ENCODE assay signal across 11 mouse cellular contexts in the genomic region with DNA sequence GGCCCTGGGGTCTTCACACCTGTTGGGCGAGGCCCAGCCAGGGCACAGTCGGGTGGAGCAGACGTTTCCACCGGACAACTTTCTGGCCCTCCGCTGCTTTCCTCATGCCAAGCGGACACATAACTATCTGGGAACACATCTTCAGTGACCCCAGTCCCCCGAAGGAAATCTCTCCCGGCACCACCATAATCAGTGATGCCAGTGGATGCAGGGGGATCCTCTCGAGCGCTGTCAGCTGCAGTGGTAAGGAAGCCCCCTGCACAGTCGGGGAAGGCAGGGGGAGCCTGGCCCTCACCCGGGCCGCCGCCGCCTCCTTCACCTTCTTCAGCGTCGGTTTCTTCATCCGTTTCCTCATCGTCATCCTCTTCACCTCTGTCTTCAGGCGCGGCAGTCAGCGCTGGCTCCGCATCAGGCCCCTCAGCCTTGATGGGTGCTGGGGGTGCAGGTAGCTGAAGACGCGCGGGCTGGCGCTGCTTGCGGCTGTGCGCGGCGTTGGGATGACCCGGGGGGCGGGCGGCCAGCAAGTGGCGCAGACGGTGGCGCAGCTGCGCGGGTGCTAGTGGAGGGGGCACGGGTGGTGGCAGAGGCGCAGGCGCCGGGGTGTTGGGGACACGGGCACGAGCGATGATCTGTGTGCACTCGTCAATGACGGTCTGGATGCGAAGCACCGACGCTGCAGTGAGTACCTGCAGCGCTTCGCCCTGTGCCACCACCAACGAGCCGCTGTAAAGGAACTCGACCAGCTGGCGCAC. TPM values are rescaled to one million over a fixed set of nuclear protein-coding genes. Genes with fewer than 3 reads are reported as not detected.
DNase-seq lines count a peak whose midpoint lies in the region; ATAC-seq and TF ChIP-seq lines count a peak whose summit lies in the region.
"Had no signal": no experiment of that assay in that cellular context is flagged by ENCODE, and none has a peak within 500 bp of the region (broad histone marks: within the 10 kb centered on the region; RNA-seq: fewer than 3 reads in every experiment).

No protein-coding gene starts in this region.

- WGBS in liver, adult 2 months, result 83% methylated on average over 57 of the region's 57 CpGs
- 38% methylated on average over 57 of the region's 57 CpGs for WGBS in hindbrain, embryonic 14.5 days
- WGBS in neural tube, embryonic 12.5 days, result 31% methylated on average over 57 of the region's 57 CpGs

- ATAC-seq in cerebellum, adult (ENCODE audit: insufficient number of reproducible peaks, low FRiP score, low TSS enrichment), result no peak
- ATAC-seq in hindbrain, embryonic 14.5 days (ENCODE audit: low FRiP score), result no peak
- ATAC-seq in neural tube, embryonic 12.5 days (ENCODE audit: low FRiP score, low read depth), result no peak
- no peak for ATAC-seq in erythroid progenitor cell, adult 5-6 weeks (replicated peaks; ENCODE audit: low FRiP score, poor library complexity, severe bottlenecking)

- peaks cover 18% of the 10 kb centered on the region for H3K36me3 ChIP-seq in liver, adult 2 months (ENCODE audit: control insufficient read depth, insufficient read depth, low read length)
- peaks cover 38% of the 10 kb centered on the region for H3K36me3 ChIP-seq in hindbrain, embryonic 14.5 days (replicated peaks; ENCODE audit: control insufficient read depth, insufficient read depth)
- H3K36me3 ChIP-seq in neural tube, embryonic 12.5 days, result peaks cover 32% of the 10 kb centered on the region

- H3K4me1 ChIP-seq in liver, adult 2 months (ENCODE audit: control insufficient read depth, insufficient read depth, low read length), result peaks cover 10% of the 10 kb centered on the region
- peaks cover 15% of the 10 kb centered on the region for H3K4me1 ChIP-seq in hindbrain, embryonic 14.5 days (replicated peaks; ENCODE audit: control insufficient read depth, insufficient read depth, low read length)
- peaks cover 28% of the 10 kb centered on the region for H3K4me1 ChIP-seq in neural tube, embryonic 12.5 days

- no peaks in the 10 kb centered on the region for H3K9me3 ChIP-seq in hindbrain, embryonic 14.5 days (ENCODE audit: control insufficient read depth, low read length)
- H3K9me3 ChIP-seq in neural tube, embryonic 12.5 days, result no peaks in the 10 kb centered on the region
- H3K9me3 ChIP-seq: liver, embryonic 13.5 days had no signal

- no peak overlapping the region for H3K9ac ChIP-seq in liver, adult 2 months (ENCODE audit: low read depth, low read length)
- peak overlapping the region; percentile 80; the same call in 1 of the 2 replicates for H3K9ac ChIP-seq in hindbrain, embryonic 14.5 days
- H3K9ac ChIP-seq in neural tube, embryonic 12.5 days, result peak overlapping the region; percentile 40
- H3K9ac ChIP-seq: liver, embryonic 13.5 days had no signal

- H3K27ac ChIP-seq in liver, adult 2 months (replicated peaks; ENCODE audit: insufficient read depth, low read depth, low read length), result no peak overlapping the region
- H3K27ac ChIP-seq in hindbrain, embryonic 14.5 days, result no peak overlapping the region
- H3K27ac ChIP-seq in neural tube, embryonic 12.5 days, result no peak overlapping the region

- H3K79me2 ChIP-seq in liver, adult 2 months (ENCODE audit: control insufficient read depth, insufficient read depth, low read length), result no peaks in the 10 kb centered on the region

- TF ChIP-seq CTCF in liver, adult 2 months (IDR thresholded peaks at IDR 0.05; ENCODE audit: low read depth, low read length), result 0 out of 2 replicates have a peak, but pooled peaks have one; percentile 9

- H3K27me3 ChIP-seq in liver, adult 2 months (ENCODE audit: control insufficient read depth, insufficient read depth, low read length), result no peaks in the 10 kb centered on the region
- no peaks in the 10 kb centered on the region for H3K27me3 ChIP-seq in hindbrain, embryonic 14.5 days (ENCODE audit: control insufficient read depth, insufficient read depth, low read length)
- peaks cover 11% of the 10 kb centered on the region for H3K27me3 ChIP-seq in neural tube, embryonic 12.5 days (replicated peaks)
- H3K27me3 ChIP-seq: liver, embryonic 13.5 days had no signal

- H3K4me3 ChIP-seq in liver, adult 2 months (ENCODE audit: insufficient read depth, low read depth, low read length), result no peak overlapping the region
- peak overlapping the region; percentile 14 for H3K4me3 ChIP-seq in hindbrain, embryonic 14.5 days (replicated peaks; ENCODE audit: low read length)
- H3K4me3 ChIP-seq in neural tube, embryonic 12.5 days, result peak overlapping the region; percentile 9
- H3K4me3 ChIP-seq: liver, embryonic 13.5 days had no signal

- H3K4me2 ChIP-seq in hindbrain, embryonic 14.5 days (replicated peaks), result peak overlapping the region; percentile 60
- peak overlapping the region; percentile 76 for H3K4me2 ChIP-seq in neural tube, embryonic 12.5 days (replicated peaks)

- TF ChIP-seq POLR2A in liver, adult 2 months (IDR thresholded peaks at IDR 0.05; ENCODE audit: extremely low read depth, insufficient read depth, low read length), result 0 out of 2 replicates have a peak, but pooled peaks have one; percentile 20

- peak; percentile 21 for DNase-seq in cerebellum, adult 8-10 months
- no peak for DNase-seq in liver, adult 2 months (ENCODE audit: extremely low read depth, low read depth, low spot score)
- DNase-seq in liver, result no peak
- no peak for DNase-seq in hindbrain, embryonic 14.5 days (ENCODE audit: low spot score)
- DNase-seq in urinary bladder, postnatal 10 days (ENCODE audit: low spot score), result no peak
- DNase-seq: embryo, embryonic 11 days; liver, embryonic 13.5 days had no signal

RNA-seq across cellular contexts. Expression of a gene that starts 2.3 kb away (rescaled TPM):
- total RNA-seq in liver, adult 2 months (2014; rRNA removed), result 0.28 and 1.2 TPM in 2 replicates
- polyA plus RNA-seq in liver, adult 2 months (2012; rRNA removed), result 4.5 TPM in 2 replicates
- polyA plus RNA-seq in hindbrain, embryonic 14.5 days (2014; fragmentation: Nextera tagmentation; extraction: Ambion mirVana), result 37.9 and 40.8 TPM in 2 replicates
- polyA plus RNA-seq in neural tube, embryonic 12.5 days (2016; fragmentation: Nextera tagmentation; extraction: Ambion mirVana), result 31.8 and 39.9 TPM in 2 replicates
- 4.0 and 10.1 TPM in 2 replicates for total RNA-seq in erythroid progenitor cell, adult 5-6 weeks (2015; ENCODE audit: low replicate concordance)
- total RNA-seq in erythroid progenitor cell, adult 5-6 weeks (2017; ENCODE audit: low replicate concordance), result 6.7 and 7.6 TPM in 2 replicates

RNA-seq across cellular contexts. Expression of a gene that starts 8.6 kb away (rescaled TPM):
- 67.7 and 69.4 TPM in 2 replicates for total RNA-seq in liver, adult 2 months (2014; rRNA removed)
- 98.0 and 114 TPM in 2 replicates for polyA plus RNA-seq in liver, adult 2 months (2012; rRNA removed)
- 268 and 271 TPM in 2 replicates for polyA plus RNA-seq in hindbrain, embryonic 14.5 days (2014; fragmentation: Nextera tagmentation; extraction: Ambion mirVana)
- 382 and 393 TPM in 2 replicates for polyA plus RNA-seq in neural tube, embryonic 12.5 days (2016; fragmentation: Nextera tagmentation; extraction: Ambion mirVana)
- total RNA-seq in erythroid progenitor cell, adult 5-6 weeks (2015; ENCODE audit: low replicate concordance), result 194 and 220 TPM in 2 replicates
- 137 and 141 TPM in 2 replicates for total RNA-seq in erythroid progenitor cell, adult 5-6 weeks (2017; ENCODE audit: low replicate concordance)

RNA-seq across cellular contexts. Expression of a gene that starts 9.5 kb away (rescaled TPM):
- 1,289 and 1,401 TPM in 2 replicates for total RNA-seq in liver, adult 2 months (2014; rRNA removed)
- polyA plus RNA-seq in liver, adult 2 months (2012; rRNA removed), result 1,497 and 1,713 TPM in 2 replicates
- polyA plus RNA-seq in hindbrain, embryonic 14.5 days (2014; fragmentation: Nextera tagmentation; extraction: Ambion mirVana), result 0.14 and 0.29 TPM in 2 replicates
- 0.33 and 0.46 TPM in 2 replicates for polyA plus RNA-seq in neural tube, embryonic 12.5 days (2016; fragmentation: Nextera tagmentation; extraction: Ambion mirVana)
- total RNA-seq in erythroid progenitor cell, adult 5-6 weeks (2015; ENCODE audit: low replicate concordance), result not detected in 2 replicates
- total RNA-seq in erythroid progenitor cell, adult 5-6 weeks (2017; ENCODE audit: low replicate concordance), result not detected in 2 replicates
- total RNA-seq: hematopoietic stem cell, adult 5-6 weeks had no signal

RNA-seq across cellular contexts. Expression of a gene that starts 27.1 kb away (rescaled TPM):
- 109 and 149 TPM in 2 replicates for total RNA-seq in liver, adult 2 months (2014; rRNA removed)
- 62.8 and 76.5 TPM in 2 replicates for polyA plus RNA-seq in liver, adult 2 months (2012; rRNA removed)
- polyA plus RNA-seq in hindbrain, embryonic 14.5 days (2014; fragmentation: Nextera tagmentation; extraction: Ambion mirVana), result 173 and 184 TPM in 2 replicates
- 150 and 151 TPM in 2 replicates for polyA plus RNA-seq in neural tube, embryonic 12.5 days (2016; fragmentation: Nextera tagmentation; extraction: Ambion mirVana)
- total RNA-seq in erythroid progenitor cell, adult 5-6 weeks (2015; ENCODE audit: low replicate concordance), result 116 and 138 TPM in 2 replicates
- 125 and 153 TPM in 2 replicates for total RNA-seq in erythroid progenitor cell, adult 5-6 weeks (2017; ENCODE audit: low replicate concordance)

RNA-seq across cellular contexts. Expression of a gene that starts 29.9 kb away (rescaled TPM):
- total RNA-seq in liver, adult 2 months (2014; rRNA removed), result 1.3 and 1.4 TPM in 2 replicates
- polyA plus RNA-seq in liver, adult 2 months (2012; rRNA removed), result 1.9 and 3.6 TPM in 2 replicates
- 6.6 and 8.9 TPM in 2 replicates for polyA plus RNA-seq in hindbrain, embryonic 14.5 days (2014; fragmentation: Nextera tagmentation; extraction: Ambion mirVana)
- polyA plus RNA-seq in neural tube, embryonic 12.5 days (2016; fragmentation: Nextera tagmentation; extraction: Ambion mirVana), result 12.8 and 13.5 TPM in 2 replicates
- 0.72 and 5.9 TPM in 2 replicates for total RNA-seq in erythroid progenitor cell, adult 5-6 weeks (2015; ENCODE audit: low replicate concordance)
- total RNA-seq in erythroid progenitor cell, adult 5-6 weeks (2017; ENCODE audit: low replicate concordance), result 0.39 and 0.68 TPM in 2 replicates

Comparison
In these comparisons a context has a peak if more than half of its experiments do, and no peak if none do; other contexts are left out.
1. RNA of a gene that starts 9.5 kb away (polyA plus RNA-seq): 1,497 to 1,713 TPM in liver, adult 2 months; 0.33 to 0.46 TPM in neural tube, embryonic 12.5 days and 0.14 to 0.29 TPM in hindbrain, embryonic 14.5 days; every median in the first group is over 1,000 times any median in the second.